ENCODE assay signal across 15 mouse cellular contexts in genomic region chr17:14094165-14094564, GRCm38 (mm10). TPM values are rescaled to one million over a fixed set of nuclear protein-coding genes. Genes with fewer than 3 reads are reported as not detected.
"Had no signal": no experiment of that assay in that cellular context is flagged by ENCODE, and none has a peak within 500 bp of the region (broad histone marks: within the 10 kb centered on the region; RNA-seq: fewer than 3 reads in every experiment).

No protein-coding gene starts in this region.

RNA-seq across cellular contexts. Expression of gene Gm7358, which starts 34.8 kb away (rescaled TPM):
- polyA plus RNA-seq: kidney, postnatal 0 days; limb, embryonic 12.5 days; limb, embryonic 15.5 days; liver, embryonic 16.5 days; lung, adult 2 months; lung, embryonic 16.5 days; midbrain, embryonic 11.5 days; midbrain, embryonic 14.5 days; midbrain, postnatal 0 days; neural tube, embryonic 11.5 days; neural tube, embryonic 14.5 days; small intestine, adult 2 months; spleen, adult 2 months; stomach, embryonic 16.5 days; urinary bladder, adult 2 months had no signal
